Mouse (Mus musculus): ENCODE results near the gene Lpcat3. TPM values are rescaled to one million over a fixed set of nuclear protein-coding genes. Genes with fewer than 3 reads are reported as not detected.
"Not testable (repeated sequence)": the region's sequence is repeated elsewhere in the genome, so short reads cannot be mapped to it uniquely, and the experiment has no call there.

Gene Lpcat3
- polyA plus RNA-seq, 1 experiment from 2014 or later, result 209 TPM

GRCm38 (mm10) chr6:124683591-124684417 lies 21.0 kb downstream of the Lpcat3 start:
- Histone ChIP-seq H3K36me3 (ENCODE audit: control insufficient read depth, insufficient read depth) (no peaks in the 10 kb centered on the region; the same call in 1 of the 2 replicates), H3K27ac (ENCODE audit: low read depth, low read length) (peak overlapping the region; percentile 60), H3K4me2 (replicated peaks; ENCODE audit: low read depth) (peak overlapping the region; percentile 3; the same call in 1 of the 2 replicates), H3K27me3 (replicated peaks; ENCODE audit: control insufficient read depth, insufficient read depth, low read length) (no peaks in the 10 kb centered on the region), H3K4me1 (replicated peaks; ENCODE audit: control insufficient read depth, insufficient read depth, low read length) (peaks cover 6% of the 10 kb centered on the region; the same call in 1 of the 2 replicates), H3K4me3 (ENCODE audit: low read depth, low read length) (no peak overlapping the region), H3K9me3 (ENCODE audit: control insufficient read depth) (no peaks in the 10 kb centered on the region), H3K9ac (ENCODE audit: low read depth, low read length) (no peak overlapping the region)
- 60% methylated on average over 14 of the region's 14 CpGs for WGBS
- ATAC-seq, result peak; percentile 49
- TF ChIP-seq CTCF (IDR thresholded peaks at IDR 0.05; ENCODE audit: low read depth), result no peak

DNA sequence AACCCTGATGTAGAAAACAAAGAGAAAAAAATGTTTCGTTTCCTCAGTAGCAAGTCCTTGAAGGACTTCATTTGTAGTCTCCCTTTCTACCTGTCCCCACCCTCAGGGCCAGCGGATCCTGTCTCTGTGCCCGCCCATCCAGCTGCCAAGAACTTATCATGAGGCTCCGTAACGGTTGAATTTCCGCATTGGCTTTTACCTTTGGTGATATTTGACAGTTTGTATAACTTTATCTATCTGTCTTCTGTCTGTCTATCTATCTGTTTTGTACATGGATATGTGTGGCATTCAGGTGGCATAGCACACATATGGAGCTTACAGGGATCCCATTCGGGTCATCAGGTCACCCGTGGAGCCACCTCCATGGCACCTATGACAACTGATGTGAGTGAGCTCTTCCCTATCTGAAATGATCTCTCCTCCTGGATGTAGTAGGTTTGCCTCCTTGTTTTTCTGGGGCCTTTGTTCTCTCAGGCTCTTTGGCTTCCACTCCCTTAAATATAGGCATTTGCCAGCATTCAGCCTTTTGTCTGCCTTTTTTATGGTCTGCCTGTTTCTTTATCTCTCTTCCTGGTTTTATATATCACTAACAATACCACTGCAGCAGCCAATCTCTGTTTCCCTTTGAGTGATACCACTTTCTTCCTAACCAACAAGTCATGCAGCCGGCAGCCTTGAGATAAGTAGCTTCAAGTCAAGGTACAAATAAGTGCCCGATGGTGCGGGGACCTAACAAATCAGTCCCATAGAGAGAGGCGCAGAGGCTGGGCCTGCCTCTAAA lies 23.0 kb downstream of the Lpcat3 start:
- TF ChIP-seq CTCF (IDR thresholded peaks at IDR 0.05; ENCODE audit: low read depth), result no peak
- H3K36me3 ChIP-seq (ENCODE audit: control insufficient read depth, insufficient read depth), result no peaks in the 10 kb centered on the region; the same call in 1 of the 2 replicates
- no peaks in the 10 kb centered on the region for H3K4me1 ChIP-seq (replicated peaks; ENCODE audit: control insufficient read depth, insufficient read depth, low read length)
- peak; percentile 72 for ATAC-seq
- no peaks in the 10 kb centered on the region for H3K9me3 ChIP-seq (ENCODE audit: control insufficient read depth)
- no peaks in the 10 kb centered on the region for H3K27me3 ChIP-seq (replicated peaks; ENCODE audit: control insufficient read depth, insufficient read depth, low read length)
- H3K4me2 ChIP-seq (replicated peaks; ENCODE audit: low read depth), result no peak overlapping the region
- H3K4me3 ChIP-seq (ENCODE audit: low read depth, low read length), result no peak overlapping the region
- H3K27ac ChIP-seq (ENCODE audit: low read depth, low read length), result peak overlapping the region; percentile 60
- 53% methylated on average over 12 of the region's 12 CpGs for WGBS
- no peak overlapping the region for H3K9ac ChIP-seq (ENCODE audit: low read depth, low read length)

- H3K27me3 ChIP-seq (replicated peaks; ENCODE audit: control insufficient read depth, insufficient read depth, low read length); H3K9ac ChIP-seq (ENCODE audit: low read depth, low read length); H3K4me1 ChIP-seq (replicated peaks; ENCODE audit: control insufficient read depth, insufficient read depth, low read length); H3K36me3 ChIP-seq (ENCODE audit: control insufficient read depth, insufficient read depth); ATAC-seq; H3K4me3 ChIP-seq (ENCODE audit: low read depth, low read length); H3K9me3 ChIP-seq (ENCODE audit: control insufficient read depth); H3K4me2 ChIP-seq (replicated peaks; ENCODE audit: low read depth): not testable (repeated sequence)
- peak overlapping the region; percentile 60 for H3K27ac ChIP-seq (ENCODE audit: low read depth, low read length)
- 76% methylated on average over 1 of the region's 1 CpGs for WGBS
- peak; percentile 49 for TF ChIP-seq CTCF (IDR thresholded peaks at IDR 0.05; ENCODE audit: low read depth)
These were observed 23.8 kb downstream of the Lpcat3 start for GRCm38 (mm10) chr6:124686644-124687043.

GRCm38 (mm10) chr6:124688151-124688758 lies 25.4 kb downstream of the Lpcat3 start:
- peak overlapping the region; percentile 35 for H3K27ac ChIP-seq (ENCODE audit: low read depth, low read length)
- WGBS, result 68% methylated on average over 8 of the region's 8 CpGs
- ATAC-seq, result peak; percentile 21; the same call in 1 of the 2 replicates

DNA sequence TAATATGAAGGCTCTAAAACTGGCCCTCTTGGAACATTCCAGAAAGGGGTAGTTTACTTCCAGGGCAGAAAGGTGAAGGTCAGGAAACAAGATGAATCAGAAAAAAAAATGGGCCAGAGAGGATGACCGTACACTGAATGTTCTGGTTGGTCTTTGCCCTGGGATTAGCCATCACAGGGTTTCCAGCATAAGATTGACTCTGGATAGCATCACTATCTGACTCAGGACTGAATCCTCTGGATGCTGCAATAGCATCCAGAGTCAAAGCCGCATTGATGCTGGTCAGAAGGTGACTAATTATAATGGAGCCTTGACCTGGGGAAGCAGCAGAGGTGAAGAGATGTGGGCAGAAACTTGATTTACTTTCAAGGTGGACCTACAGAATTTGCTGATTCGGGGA lies 26.2 kb downstream of the Lpcat3 start:
- H3K9me3 ChIP-seq (ENCODE audit: control insufficient read depth), result no peaks in the 10 kb centered on the region
- no peaks in the 10 kb centered on the region for H3K4me1 ChIP-seq (replicated peaks; ENCODE audit: control insufficient read depth, insufficient read depth, low read length)
- no peak for TF ChIP-seq CTCF (IDR thresholded peaks at IDR 0.05; ENCODE audit: low read depth)
- H3K36me3 ChIP-seq (ENCODE audit: control insufficient read depth, insufficient read depth), result no peaks in the 10 kb centered on the region; the same call in 1 of the 2 replicates
- H3K27me3 ChIP-seq (replicated peaks; ENCODE audit: control insufficient read depth, insufficient read depth, low read length), result no peaks in the 10 kb centered on the region
- 77% methylated on average over 3 of the region's 3 CpGs for WGBS
- no peak overlapping the region for H3K4me3 ChIP-seq (ENCODE audit: low read depth, low read length)
- peak overlapping the region; percentile 29 for H3K27ac ChIP-seq (ENCODE audit: low read depth, low read length)
- no peak overlapping the region for H3K9ac ChIP-seq (ENCODE audit: low read depth, low read length)
- no peak overlapping the region for H3K4me2 ChIP-seq (replicated peaks; ENCODE audit: low read depth)
- ATAC-seq, result 0 out of 2 replicates have a peak, but pooled peaks have one; percentile 12

More at GRCm38 (mm10) chr6:124688151-124688758, 25.4 kb downstream of the Lpcat3 start:
- Histone ChIP-seq H3K4me1 (replicated peaks; ENCODE audit: control insufficient read depth, insufficient read depth, low read length) (no peaks in the 10 kb centered on the region), H3K27me3 (replicated peaks; ENCODE audit: control insufficient read depth, insufficient read depth, low read length) (no peaks in the 10 kb centered on the region), H3K4me3 (ENCODE audit: low read depth, low read length) (no peak overlapping the region), H3K9ac (ENCODE audit: low read depth, low read length) (no peak overlapping the region), H3K9me3 (ENCODE audit: control insufficient read depth) (no peaks in the 10 kb centered on the region), H3K4me2 (replicated peaks; ENCODE audit: low read depth) (no peak overlapping the region), H3K36me3 (ENCODE audit: control insufficient read depth, insufficient read depth) (no peaks in the 10 kb centered on the region; the same call in 1 of the 2 replicates)
- no peak for TF ChIP-seq CTCF (IDR thresholded peaks at IDR 0.05; ENCODE audit: low read depth)

DNA sequence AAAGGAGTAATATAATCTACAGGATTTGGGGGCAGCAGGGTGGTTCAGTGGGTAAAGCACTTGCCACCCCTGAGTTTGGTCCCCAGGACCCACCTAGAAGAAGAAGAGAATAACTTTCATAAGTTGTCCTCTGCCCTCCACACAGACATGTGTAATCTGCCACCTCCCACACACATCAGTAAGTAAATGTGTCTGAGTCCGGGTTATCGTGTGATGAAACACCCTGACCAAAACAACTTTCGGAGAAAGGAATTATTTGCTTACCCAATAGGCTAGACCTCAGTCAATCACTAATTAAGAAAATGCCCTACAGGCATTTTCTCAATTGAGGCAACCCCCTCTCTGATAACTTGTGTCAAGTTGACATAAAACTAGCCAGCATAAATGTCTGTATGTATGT lies 27.7 kb downstream of the Lpcat3 start:
- ATAC-seq, result no peak
- Histone ChIP-seq H3K36me3 (ENCODE audit: control insufficient read depth, insufficient read depth) (no peaks in the 10 kb centered on the region; the same call in 1 of the 2 replicates), H3K9me3 (ENCODE audit: control insufficient read depth) (no peaks in the 10 kb centered on the region), H3K27me3 (replicated peaks; ENCODE audit: control insufficient read depth, insufficient read depth, low read length) (no peaks in the 10 kb centered on the region), H3K4me2 (replicated peaks; ENCODE audit: low read depth) (no peak overlapping the region), H3K4me3 (ENCODE audit: low read depth, low read length) (no peak overlapping the region), H3K9ac (ENCODE audit: low read depth, low read length) (no peak overlapping the region), H3K4me1 (replicated peaks; ENCODE audit: control insufficient read depth, insufficient read depth, low read length) (no peaks in the 10 kb centered on the region), H3K27ac (ENCODE audit: low read depth, low read length) (peak overlapping the region; percentile 29)
- 86% methylated on average over 3 of the region's 3 CpGs for WGBS
- no peak for TF ChIP-seq CTCF (IDR thresholded peaks at IDR 0.05; ENCODE audit: low read depth)
